Mouse (Mus musculus): ENCODE measurements around the gene Ldhb.
A peak's percentile ranks its signal among the peaks of the same experiment; 100 is the strongest.
"Not testable (repeated sequence)": the region's sequence is repeated elsewhere in the genome, so short reads cannot be mapped to it uniquely, and the experiment has no call there.

The Ldhb gene

DNA sequence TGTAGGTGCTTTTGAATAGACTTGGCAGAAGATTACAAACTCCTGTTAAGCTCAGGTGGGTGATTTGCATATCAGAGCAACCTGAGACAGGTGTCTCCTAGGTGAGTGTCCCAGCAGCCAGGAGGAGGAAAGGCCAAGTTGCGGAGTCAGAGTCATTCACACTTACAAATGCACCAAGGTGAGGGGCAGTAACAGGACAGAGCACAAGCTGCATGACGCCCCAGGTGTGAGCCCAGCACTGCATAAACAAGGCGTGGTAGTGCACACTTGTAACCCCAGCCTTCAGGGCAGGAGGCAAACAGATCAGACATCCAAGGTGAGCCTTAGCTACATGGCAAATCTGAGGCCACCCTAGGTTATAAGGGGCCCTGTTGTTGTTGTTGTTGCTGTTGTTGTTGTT, 5.1 kb upstream of the Ldhb start:
- DNase-seq, result no peak

DNA sequence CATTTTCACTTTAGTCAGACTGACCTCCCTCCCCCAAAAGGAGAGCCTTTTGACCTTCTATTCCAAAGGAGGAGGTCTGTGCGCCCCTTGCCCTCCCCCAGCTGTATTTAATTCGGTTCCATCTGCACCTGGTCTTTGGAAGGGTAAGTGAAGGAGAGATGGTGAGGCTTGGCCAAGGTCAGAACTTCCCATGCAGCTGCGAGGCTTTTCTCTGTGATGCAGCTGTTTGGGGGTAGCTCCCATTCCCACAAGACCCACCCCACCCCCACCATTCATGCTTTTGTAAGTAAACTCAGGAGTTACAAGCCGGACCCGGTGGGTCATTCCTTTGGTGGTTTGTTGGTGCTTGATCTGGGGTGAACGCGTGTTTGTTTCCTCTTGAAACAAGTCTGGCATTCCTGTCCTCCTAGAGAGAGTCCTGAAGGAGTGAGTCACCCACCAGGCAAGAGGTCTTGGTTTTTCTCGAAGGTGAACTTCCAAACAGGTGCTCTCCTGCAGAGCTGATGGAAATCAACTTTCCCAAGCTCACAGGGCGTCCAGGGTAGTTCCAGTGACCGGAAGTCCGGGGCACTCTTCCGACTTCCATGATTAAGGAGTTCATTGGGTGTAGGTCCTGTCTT, 3.9 kb upstream of the Ldhb start:
- no peak for DNase-seq

DNA sequence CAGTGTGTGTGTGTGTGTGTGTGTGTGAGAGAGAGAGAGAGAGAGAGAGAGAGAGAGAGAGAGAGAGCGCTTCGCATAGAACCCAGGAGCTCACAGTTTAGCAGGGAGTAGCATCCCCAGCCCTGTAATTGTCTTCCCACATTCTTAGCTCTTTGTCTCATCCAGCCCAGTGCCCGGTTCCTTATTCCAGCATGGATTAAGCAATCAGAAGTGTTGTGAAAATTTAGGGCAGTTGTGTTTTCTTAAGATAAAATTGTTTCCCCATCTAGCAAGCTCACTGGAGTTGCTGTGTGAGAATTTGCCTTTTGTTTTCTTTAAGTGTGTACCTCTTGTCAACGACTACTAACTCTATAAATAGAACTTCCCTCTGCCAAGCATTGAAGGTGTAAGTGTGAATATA, 906 bp upstream of the Ldhb start:
- DNase-seq, result no peak

DNA sequence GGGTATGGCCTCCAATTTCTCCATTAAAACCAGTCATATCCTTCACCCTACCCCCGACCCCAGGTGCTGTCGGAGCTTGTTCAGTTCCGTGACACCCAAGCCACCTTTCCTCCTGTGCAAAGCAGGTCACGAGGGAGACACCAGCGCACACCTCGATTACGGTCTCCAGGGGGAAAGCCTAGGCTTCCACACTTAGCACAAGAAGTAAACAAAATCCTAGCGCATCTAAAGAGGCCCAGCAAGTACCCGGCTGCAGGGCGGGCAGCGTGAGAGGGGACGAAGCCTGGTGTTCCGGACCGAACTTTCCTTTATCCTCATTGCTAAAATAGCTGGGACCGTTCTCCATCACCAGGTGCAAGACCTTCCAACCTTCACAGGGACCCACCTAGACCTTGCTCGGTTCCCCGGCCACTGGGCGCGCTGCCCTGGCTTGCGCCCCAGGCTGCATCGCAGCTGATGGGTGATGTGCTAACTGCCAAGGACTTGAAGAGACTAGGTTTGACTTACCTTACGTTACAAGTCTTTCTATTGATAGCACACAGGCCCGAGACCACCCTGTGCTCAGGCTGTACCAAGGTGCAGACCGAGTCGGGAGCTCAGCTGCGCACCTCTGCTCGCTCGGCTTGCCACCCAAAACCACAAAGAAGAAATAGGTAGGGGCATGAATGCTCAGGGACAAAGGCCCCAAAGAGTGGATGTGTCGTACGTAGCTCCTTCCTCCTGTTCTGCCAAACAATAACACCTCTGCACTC, 548 bp downstream of the Ldhb start:
- DNase-seq, result peak; percentile 59

DNA sequence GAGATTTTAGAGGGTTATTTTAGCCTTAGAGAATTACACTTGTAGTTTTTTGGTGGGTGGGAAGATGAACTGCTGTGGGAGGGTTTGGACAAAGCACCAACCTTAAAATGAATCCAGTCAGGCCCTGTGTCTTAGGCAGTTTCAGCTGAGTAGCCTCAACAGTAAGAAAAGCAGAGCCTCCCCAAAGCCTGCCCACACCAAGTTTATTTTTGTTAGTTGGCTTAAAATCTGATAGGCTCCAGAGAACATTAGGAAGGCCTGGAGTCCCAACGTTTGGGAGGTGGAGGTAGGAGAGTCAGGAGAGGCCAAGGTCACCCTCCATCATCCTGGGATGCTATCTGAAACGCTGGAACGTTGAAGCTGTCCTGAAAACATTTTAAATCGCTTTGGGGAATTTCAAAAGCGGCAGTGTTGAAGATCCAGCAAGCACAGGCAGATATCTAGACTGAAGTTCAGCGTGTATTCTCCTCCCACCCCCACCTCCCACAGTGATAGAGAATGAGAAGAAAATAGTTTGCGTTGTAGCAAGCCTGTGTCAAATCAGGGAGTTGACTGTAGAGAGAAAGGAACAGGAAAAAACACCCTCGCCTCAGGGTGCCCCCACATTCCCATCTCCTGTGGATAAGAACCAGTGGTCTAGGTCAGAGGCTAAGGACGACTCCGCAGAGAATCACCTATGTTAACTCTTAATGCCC, 1.3 kb downstream of the Ldhb start:
- DNase-seq, result no peak

DNA sequence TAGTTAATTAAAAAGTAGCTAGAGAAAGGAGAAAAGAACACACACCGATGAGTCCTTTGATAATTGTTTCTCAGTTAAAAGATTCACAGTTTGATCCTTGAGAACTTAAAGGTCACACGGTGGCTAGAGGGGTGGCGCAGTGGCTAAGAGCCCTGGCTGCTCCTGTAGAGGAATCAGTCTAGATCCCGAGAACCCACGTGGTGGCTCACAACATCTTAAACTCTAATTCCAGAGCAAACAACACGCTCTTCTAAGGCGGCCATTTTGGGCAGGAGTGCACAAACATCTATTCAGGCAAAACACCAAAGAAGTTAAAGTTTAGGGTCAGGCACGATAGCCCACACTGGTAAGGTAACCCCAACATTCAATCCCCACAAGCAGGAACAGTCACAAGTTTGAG, 4.2 kb downstream of the Ldhb start:
- no peak for DNase-seq

DNA sequence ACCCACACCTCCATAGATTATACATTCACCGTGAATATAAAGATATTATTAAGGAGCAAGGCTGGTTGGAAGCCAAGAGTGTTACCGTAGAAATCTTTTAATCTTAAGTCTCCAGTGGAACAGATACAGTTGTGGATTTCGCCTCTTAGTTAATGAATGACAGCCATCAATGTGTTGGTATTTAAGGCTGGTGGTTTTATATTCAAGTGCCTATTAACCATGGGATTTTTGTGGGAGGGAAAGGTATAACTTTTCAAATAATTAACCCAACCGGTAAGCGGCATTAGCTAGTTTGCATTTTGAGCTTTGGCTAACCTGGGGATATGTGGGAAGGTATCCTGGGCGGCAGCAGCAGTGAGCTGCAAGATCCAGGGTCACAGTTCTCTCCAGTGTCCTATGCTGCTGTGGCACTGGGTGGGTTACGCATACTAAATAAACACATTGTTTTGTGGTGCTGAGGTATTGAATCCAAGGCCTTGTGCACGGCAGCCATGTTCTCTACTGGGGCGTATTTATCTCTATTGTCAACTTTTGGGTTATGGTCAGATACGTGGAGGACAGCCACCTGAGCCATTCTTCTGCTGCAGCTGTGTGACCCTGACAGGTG, 5.1 kb downstream of the Ldhb start:
- DNase-seq, result no peak

DNA sequence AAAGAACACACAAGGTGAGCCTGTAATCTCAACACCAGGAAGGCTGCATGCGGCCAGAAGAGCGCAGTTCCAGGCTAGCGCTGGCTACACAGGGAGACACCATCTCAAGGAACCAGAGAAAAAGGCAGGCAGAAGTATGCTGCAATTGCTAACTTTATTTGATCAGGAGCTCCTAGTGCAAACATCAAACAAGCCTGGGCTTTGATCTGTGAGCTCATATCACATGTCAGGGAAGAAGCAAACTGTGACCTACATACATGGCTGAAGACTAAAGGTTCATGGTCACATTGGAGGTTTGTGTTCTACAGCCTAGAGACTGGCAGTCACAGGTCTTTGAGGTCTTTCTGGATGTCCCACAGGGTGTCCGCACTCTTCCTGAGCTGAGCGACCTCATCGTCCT, 17.6 kb downstream of the Ldhb start:
- DNase-seq, result not testable (repeated sequence)

DNA sequence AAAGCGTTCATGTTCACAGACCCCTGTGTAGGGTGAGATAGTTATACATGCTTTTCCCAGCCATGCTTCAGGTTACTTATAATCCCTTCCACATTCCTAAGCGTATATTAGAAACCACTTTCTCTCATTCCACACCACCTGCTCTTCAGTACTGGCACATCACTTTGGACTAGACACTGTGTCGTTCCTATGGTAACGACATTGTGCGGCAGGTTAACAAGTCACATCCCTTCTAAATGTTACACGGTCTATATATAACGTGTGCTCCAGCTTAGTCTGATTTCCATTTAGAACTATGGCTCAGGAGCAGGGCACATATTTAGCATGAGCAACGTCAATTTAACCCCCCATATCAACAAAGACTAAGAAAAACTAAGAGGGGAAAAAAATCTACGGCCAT, 20.1 kb downstream of the Ldhb start:
- no peak for DNase-seq

DNA sequence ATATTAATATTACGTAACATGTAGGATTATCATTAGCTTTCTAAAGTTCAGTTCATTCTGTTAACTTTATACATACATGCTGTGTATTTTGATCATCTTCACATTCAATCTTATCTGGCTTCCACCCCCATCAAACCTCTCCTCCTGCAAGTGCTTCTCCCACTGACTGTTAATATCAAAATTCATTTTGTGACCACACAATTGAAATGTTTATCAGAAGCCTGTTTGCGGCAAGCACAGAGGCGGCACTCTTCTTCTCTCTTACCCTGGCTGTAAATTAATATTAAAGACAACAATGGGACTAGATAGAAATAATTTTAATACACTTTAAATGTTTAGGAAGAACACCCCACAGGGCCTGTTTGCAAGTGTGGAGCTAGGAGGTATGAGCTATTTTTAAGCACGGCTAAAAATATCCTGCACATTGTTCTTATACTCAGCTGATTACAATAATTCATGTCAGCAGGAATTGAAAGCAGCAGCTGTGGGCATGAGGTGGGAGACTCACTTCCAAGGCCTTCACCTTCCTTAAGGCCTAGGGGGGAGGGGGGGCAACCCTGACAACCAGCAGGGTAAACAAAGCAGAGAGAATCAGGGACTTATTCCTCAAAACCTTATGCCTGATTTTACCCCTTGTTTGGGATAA, 22.2 kb downstream of the Ldhb start:
- no peak for DNase-seq

DNA sequence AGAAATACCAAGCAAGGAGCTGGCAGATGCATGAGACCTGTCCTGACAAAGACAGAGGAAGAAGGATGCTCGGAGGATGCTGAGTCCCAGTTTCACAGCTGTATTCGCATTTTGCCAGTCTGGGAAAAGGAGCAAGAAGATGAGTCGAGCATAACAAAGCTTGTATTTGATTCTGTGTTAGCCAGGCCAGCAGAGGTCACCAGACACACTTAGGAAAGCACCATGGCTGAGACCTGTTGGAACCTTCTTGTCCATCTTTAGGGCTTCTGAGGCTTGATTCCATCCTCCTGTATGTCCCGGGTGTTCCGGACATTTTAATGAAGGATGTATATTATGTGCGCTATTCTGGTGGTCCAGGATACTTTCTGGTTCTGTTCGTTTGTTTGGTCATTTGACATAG, 30.5 kb downstream of the Ldhb start:
- DNase-seq, result no peak

DNA sequence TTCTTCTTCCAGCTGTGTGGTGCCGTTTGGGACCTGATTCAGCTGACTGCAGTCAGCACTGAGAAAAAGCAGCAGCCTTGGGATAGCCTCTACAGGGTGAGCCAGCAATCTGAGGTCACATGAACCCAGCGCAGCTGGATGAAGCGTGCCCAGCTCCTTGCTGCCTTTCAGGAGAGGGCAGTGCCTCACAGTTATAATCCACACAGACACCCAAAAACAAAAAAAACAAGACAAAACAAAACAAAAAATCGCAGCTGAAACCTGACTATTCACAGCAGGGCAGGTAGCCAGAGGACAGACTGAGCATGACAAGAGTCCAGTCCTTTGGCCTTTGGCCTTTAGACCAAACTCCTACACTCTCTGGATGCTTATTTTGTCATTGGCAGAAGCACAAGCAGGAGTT, 35.0 kb downstream of the Ldhb start, which contains the start of gene Gys2:
TSS of gene Gys2 (minus strand) at position 309 of the 403 bp plus-strand sequence.
- no peak for DNase-seq

DNA sequence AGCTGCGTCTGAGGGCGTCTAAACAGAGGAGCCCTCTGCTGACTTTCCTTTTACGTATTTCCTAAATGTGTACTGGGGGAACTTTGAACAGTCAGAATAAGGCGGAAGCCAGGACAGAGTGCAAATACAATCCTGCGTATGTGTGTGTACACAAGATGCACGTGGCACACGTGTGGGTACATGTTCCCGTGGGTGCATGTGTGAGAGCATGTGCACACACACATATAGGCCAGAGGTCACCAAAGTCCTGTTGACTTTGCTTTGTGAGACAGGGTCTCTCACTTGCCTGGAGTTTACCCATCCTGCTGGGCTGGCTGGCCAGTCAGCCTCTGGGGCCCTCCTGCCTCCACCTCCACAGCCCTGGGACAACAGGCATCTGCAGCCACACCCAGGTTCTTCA, 36.6 kb downstream of the Ldhb start:
- no peak for DNase-seq

DNA sequence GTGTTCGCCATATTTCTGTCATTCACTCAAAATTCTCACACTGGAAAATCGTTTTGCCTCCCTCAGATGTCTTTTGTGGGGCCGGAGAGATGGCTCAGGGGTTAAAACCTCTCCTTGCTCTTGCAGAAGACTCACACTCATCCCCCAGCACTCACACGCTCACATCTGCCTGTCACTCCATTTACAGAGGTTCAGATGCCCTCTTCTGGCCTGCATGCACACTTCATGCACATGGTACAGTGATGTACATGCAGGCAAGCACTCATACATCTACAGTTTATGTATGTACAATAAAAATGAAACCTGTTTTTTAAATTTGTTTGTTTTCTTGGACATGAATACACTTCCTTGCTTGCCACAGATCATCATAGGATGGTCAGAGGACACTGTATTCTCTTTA, 38.2 kb downstream of the Ldhb start:
- no peak for DNase-seq

DNA sequence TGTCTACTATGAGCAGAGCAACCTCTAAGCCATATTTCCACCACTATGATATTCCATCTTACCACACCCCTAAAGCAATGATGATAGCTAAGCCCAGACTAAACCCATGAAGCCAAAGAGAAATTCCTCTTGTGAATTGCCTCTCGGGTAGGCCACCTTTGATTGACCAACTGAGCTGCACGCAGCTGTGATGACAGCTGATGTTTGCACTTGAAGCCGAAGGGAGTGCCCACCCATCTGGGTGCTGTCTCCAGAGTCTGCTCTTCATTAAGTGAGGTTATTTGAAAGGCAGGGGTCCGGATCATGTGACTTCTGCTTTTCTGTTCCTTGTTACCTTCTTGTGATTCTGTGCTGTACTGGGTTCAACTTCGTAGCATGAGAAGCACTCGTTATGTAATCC, 45.6 kb downstream of the Ldhb start:
- DNase-seq, result no peak

DNA sequence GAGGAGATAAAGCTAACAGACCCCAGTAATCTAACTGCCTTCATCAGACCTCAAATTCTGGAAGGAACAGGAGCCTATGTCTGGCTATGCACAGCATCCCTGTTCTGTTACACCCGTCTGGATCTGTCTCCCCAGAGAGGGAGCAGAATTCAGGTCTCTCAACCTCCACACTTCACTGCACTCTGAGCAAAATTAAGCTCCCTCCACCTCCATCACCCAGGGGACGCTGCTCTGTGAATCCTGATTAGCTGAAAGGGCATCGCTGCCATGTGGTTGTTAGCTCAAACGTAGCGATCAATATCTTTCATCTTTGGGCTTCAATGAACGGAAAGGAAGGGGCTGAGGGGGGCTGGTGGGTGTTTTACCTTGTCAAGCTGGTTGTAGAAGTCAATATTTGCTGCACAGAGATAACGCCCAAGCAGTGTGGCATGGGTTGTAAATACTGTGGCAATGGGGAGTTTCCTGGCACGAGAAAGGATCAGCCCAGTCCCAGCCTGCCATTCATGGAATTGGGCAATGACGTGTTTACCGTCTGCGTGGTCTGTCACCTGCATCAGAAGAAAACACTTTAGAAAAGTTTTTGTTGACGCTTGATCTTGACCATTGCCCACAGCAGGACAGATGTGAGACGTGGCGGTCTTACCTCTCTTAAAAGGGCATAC, 48.6 kb downstream of the Ldhb start:
- DNase-seq, result no peak

DNA sequence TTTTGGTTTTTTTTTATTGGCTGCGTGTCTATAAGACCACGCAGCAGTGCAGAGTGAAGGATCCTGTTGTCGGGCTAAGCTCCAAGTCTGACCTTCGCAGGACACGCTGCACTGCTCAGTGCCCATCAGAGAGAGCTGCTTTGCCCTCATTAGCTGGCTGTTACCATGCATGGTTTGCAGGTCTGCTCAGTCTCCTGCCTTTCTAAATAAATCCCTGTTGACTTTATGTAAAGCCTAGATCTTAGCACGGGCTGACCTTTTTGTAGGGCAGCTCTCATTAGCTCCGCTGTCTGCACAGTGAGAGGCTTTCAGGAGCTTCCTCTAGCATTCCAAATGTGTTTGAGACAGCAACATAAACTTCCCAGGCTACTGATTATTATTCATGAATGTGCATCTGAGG, 49.7 kb downstream of the Ldhb start:
- no peak for DNase-seq

DNA sequence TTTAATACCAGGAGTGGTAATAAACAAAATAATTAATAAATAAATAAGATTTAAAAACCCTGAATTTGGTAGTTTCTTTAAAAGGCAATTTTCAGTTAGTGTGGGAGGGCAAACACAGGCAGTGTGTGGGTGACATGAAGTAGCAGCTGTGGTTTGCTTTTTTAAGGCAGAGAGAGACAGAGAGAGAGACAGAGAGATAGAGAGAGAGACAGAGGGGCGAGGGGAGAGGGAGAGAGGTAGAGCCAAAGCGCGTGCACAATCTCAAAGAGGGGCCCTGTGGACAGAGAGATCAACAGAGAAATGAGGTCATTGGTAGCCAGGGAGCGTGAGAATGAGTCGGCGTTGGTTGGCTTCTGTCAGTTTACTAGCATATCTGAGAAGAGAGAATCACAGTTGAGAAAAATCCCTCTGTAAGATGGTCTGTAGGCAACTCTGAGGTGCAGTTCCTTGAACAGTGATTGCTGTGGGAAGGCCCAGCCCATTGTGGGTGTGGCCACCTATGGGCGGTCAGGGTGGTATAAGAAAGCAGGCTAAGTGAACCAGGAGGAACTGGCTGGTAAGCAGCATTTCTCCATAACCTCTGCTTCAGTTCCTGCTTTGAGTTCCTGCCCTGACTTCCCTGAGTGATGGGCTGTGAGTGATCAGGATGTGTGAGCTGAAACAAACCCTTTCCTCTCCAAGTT, 52.3 kb downstream of the Ldhb start:
- no peak for DNase-seq

DNA sequence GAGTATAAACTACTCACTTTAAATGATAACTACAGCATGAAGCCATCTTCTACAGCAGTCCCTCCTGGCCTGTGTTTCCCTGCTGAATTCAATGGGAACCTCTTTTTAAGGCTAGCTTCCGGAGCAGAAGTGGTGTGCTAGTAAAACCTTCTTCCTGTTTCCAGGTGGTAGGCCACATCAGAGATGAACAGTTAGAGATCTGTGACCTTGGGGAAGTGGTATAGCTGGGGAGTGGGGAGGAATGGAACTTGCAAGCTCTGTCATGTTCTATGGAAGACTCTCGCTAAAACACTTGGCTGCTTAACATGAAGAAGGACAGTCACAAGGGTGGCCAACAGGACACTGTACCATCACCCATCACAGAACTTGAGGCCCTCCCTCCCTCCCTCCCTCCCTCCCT, 54.4 kb downstream of the Ldhb start:
- no peak for DNase-seq

DNA sequence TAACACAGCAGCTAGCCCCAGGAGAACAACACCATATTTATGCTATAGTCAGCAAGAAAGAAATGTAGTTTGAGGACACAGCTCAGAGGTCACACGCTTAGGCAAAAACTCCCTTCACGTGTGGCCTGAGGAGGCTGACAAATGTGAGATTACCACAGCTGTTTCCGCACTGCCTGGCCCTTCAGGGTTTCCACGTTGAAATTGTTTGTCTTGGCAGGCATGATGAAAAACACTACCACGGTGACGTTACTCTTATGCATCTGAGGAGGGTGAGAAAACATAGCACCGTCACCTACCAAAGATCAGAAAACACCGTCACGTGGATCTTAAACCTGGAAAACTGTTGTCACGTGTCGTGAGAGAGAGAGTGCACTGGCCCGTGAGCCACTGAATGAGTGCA, 56.4 kb downstream of the Ldhb start:
- no peak for DNase-seq
